Mouse (Mus musculus): ENCODE data around the gene Henmt1.

DNA sequence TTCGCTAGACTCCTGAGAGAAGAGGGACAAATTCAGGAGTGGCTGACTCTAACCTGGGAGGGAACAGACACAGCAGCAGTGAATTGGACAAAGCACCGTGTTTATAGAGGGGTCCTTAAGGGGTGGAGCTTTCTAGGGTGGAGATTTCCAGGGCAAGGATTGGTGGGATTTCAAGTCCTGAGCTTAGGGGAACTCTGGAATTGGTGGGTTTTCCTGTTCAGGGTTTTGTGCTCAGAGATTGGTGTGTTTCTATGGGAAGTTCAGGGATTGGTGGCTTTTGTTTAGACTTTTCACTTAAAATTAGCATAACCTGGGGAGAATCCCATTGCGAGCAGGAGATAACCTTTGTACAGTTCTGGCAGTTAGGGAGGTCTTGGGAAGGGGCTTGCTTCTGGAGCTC is 21.7 kb upstream of the Henmt1 start:
- TF ChIP-seq POLR2A (IDR thresholded peaks at IDR 0.05; ENCODE audit: extremely low read depth, insufficient read depth, low read length) (no peak), CTCF (IDR thresholded peaks at IDR 0.05; ENCODE audit: low read depth, low read length) (no peak)
